Mouse (Mus musculus) stomach, postnatal 0 days (tissue): ENCODE results near the gene Lpar6. TPM values are rescaled to one million over a fixed set of nuclear protein-coding genes. Genes with fewer than 3 reads are reported as not detected.

Experiments used
- ATAC-seq: fragments of 200-750 bp; cut with Nextera tagmentation; 2 replicates; pipeline ENCODE4 v1.8.0; 2017; ENCODE audit not compliant: low FRiP score, low TSS enrichment
- DNase-seq: peaks from one replicate; pipeline ENCODE4 v3.0.0-alpha.2; 2016; ENCODE audit warnings: low spot score
- H3K27ac ChIP-seq: fragments of 300-500 bp; sonication (generic); replicated peaks from 2 replicates; pipeline ENCODE4 v1.5.1; 2014; ENCODE audit warnings: mild to moderate bottlenecking, control low read depth
- H3K27me3 ChIP-seq: fragments of 300-500 bp; sonication (generic); 2 replicates; pipeline ENCODE4 v1.6.1; 2014; ENCODE audit warnings: low read length; ENCODE audit not compliant: control insufficient read depth, insufficient read depth
- H3K36me3 ChIP-seq: fragments of 300-500 bp; sonication (generic); 2 replicates; pipeline ENCODE4 v1.6.1; 2014; ENCODE audit warnings: low read length, mixed read lengths; ENCODE audit not compliant: control insufficient read depth, insufficient read depth
- H3K4me1 ChIP-seq: fragments of 300-500 bp; sonication (generic); replicated peaks from 2 replicates; pipeline ENCODE4 v1.6.1; 2014; ENCODE audit warnings: antibody characterized with exemption; ENCODE audit not compliant: control insufficient read depth, insufficient read depth
- H3K4me2 ChIP-seq: fragments of 300-500 bp; sonication (generic); replicated peaks from 2 replicates; pipeline ENCODE4 v1.6.1; 2014; ENCODE audit warnings: low read depth, mild to moderate bottlenecking, control low read depth, moderate library complexity
- H3K4me3 ChIP-seq: fragments of 300-500 bp; sonication (generic); 2 replicates; pipeline ENCODE4 v1.5.1; 2014; ENCODE audit warnings: low read depth, low read length, control low read depth
- H3K9ac ChIP-seq: fragments of 300-500 bp; sonication (generic); 2 replicates; pipeline ENCODE4 v1.6.1; 2014; ENCODE audit warnings: mild to moderate bottlenecking, low read length, control low read depth, mixed read lengths
- H3K9me3 ChIP-seq: fragments of 300-500 bp; sonication (generic); 2 replicates; pipeline ENCODE4 v1.6.1; 2016; ENCODE audit warnings: low read length; ENCODE audit not compliant: control insufficient read depth
- CTCF ChIP-seq: IDR thresholded peaks from 2 replicates; pipeline ENCODE4 v1.5.1; 2016; ENCODE audit warnings: antibody characterized with exemption, low read depth, mild to moderate bottlenecking, moderate library complexity
- EP300 ChIP-seq: optimal IDR thresholded peaks from 2 replicates; pipeline ENCODE3; 2016; ENCODE audit warnings: antibody characterized with exemption
- WGBS: fragments of 180-500 bp; shearing (Covaris S2); extraction: QIAGEN DNeasy Blood & Tissue Kit; methylation state at CpG from one replicate; pipeline ENCODE4 v1.1.7; 2014; 5-methylcytosine and 5-hydroxymethylcytosine counted together
- polyA plus RNA-seq: library from polyadenylated mRNA; unstranded; fragments of >200 nt; fragmentation: Nextera tagmentation; extraction: Ambion mirVana; gene quantifications from 2 replicates; pipeline ENCODE4 v1.2.1, GENCODE M21; 2015

Gene Lpar6
- polyA plus RNA-seq, 1 experiment from 2014 or later: 12.2 TPM

DNA sequence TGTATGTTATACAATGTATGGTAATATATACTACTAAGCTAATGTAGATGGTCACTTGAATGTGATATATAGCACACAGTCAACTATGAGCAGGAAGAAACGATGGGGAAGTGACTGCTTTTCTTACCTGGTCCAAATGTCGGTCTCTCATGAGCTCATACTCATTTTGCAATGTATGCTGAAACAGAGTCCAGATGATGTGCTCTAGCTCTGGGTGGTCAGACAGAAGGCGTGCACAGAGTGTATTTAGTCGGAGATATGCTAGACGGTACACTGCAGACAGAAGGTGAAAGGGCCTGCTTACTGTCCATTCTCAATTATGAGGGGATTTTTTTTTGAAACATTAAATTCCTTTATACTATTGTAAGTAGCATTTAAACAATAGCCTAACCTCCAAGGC is 26.2 kb upstream of the Lpar6 start:
- Histone ChIP-seq H3K4me1 (no peaks in the 10 kb centered on the region), H3K27ac (no peak overlapping the region), H3K9ac (no peak overlapping the region), H3K36me3 (no peaks in the 10 kb centered on the region), H3K4me3 (no peak overlapping the region), H3K4me2 (no peak overlapping the region), H3K9me3 (no peaks in the 10 kb centered on the region), H3K27me3 (no peaks in the 10 kb centered on the region)
- DNase-seq (no peak), ATAC-seq (no peak)
- 87% methylated on average over 5 of the region's 5 CpGs for WGBS
- TF ChIP-seq CTCF: no peak

- ATAC-seq: no peak
Observed at GRCm38 (mm10) chr14:73217062-73217461, 20.6 kb upstream of the Lpar6 start.

GRCm38 (mm10) chr14:73222316-73222970 is 15.3 kb upstream of the Lpar6 start:
- Histone ChIP-seq H3K9me3 (no peaks in the 10 kb centered on the region), H3K27me3 (no peaks in the 10 kb centered on the region), H3K4me2 (no peak overlapping the region), H3K4me1 (no peaks in the 10 kb centered on the region), H3K27ac (no peak overlapping the region), H3K9ac (no peak overlapping the region), H3K4me3 (no peak overlapping the region), H3K36me3 (no peaks in the 10 kb centered on the region)
- no peak for DNase-seq
- 78% methylated on average over 9 of the region's 9 CpGs for WGBS
- ATAC-seq: no peak
- no peak for TF ChIP-seq EP300
- TF ChIP-seq CTCF: no peak

More at GRCm38 (mm10) chr14:73217062-73217461, 20.6 kb upstream of the Lpar6 start:
- DNase-seq: no peak
- WGBS: 79% methylated on average over 1 of the region's 1 CpGs
- TF ChIP-seq CTCF (no peak), EP300 (no peak)
- H3K27ac ChIP-seq: no peak overlapping the region
- no peaks in the 10 kb centered on the region for H3K27me3 ChIP-seq
- H3K4me1 ChIP-seq: no peaks in the 10 kb centered on the region
- no peaks in the 10 kb centered on the region for H3K36me3 ChIP-seq
- no peak overlapping the region for H3K4me3 ChIP-seq
- H3K9ac ChIP-seq: no peak overlapping the region
- no peak overlapping the region for H3K4me2 ChIP-seq
- H3K9me3 ChIP-seq: no peaks in the 10 kb centered on the region

- no peak for TF ChIP-seq CTCF
- TF ChIP-seq EP300: no peak
- Histone ChIP-seq H3K27ac (0 out of 2 replicates have a peak overlapping the region, but pooled peaks have one; percentile 45), H3K36me3 (no peaks in the 10 kb centered on the region), H3K4me3 (no peak overlapping the region), H3K4me2 (no peak overlapping the region), H3K9ac (no peak overlapping the region), H3K9me3 (no peaks in the 10 kb centered on the region), H3K27me3 (no peaks in the 10 kb centered on the region), H3K4me1 (no peaks in the 10 kb centered on the region)
- DNase-seq (no peak), ATAC-seq (no peak)
- 44% methylated on average over 3 of the region's 3 CpGs for WGBS
Observed at GRCm38 (mm10) chr14:73226346-73226745, 11.3 kb upstream of the Lpar6 start.

- no peak overlapping the region for H3K4me2 ChIP-seq
Observed at GRCm38 (mm10) chr14:73226849-73227248, 10.8 kb upstream of the Lpar6 start.

GRCm38 (mm10) chr14:73231286-73231982 is 6.3 kb upstream of the Lpar6 start:
- no peaks in the 10 kb centered on the region for H3K9me3 ChIP-seq
- WGBS: 32% methylated on average over 5 of the region's 5 CpGs
- no peak overlapping the region for H3K9ac ChIP-seq
- H3K36me3 ChIP-seq: no peaks in the 10 kb centered on the region
- DNase-seq (no peak), ATAC-seq (no peak)
- no peaks in the 10 kb centered on the region for H3K27me3 ChIP-seq
- H3K4me1 ChIP-seq: peaks cover 3% of the 10 kb centered on the region
- H3K4me3 ChIP-seq: no peak overlapping the region
- TF ChIP-seq EP300 (no peak), CTCF (no peak)
- H3K27ac ChIP-seq: 0 out of 2 replicates have a peak overlapping the region, but pooled peaks have one; percentile 8
- H3K4me2 ChIP-seq: no peak overlapping the region

More at GRCm38 (mm10) chr14:73226849-73227248, 10.8 kb upstream of the Lpar6 start:
- Histone ChIP-seq H3K4me1 (no peaks in the 10 kb centered on the region), H3K27me3 (no peaks in the 10 kb centered on the region), H3K9ac (no peak overlapping the region), H3K27ac (0 out of 2 replicates have a peak overlapping the region, but pooled peaks have one; percentile 18), H3K9me3 (no peaks in the 10 kb centered on the region), H3K36me3 (no peaks in the 10 kb centered on the region), H3K4me3 (no peak overlapping the region)
- no peak for DNase-seq
- ATAC-seq: peak; percentile 60; the same call in 1 of the 2 replicates
- TF ChIP-seq EP300 (no peak), CTCF (no peak)
- 9% methylated on average over 1 of the region's 1 CpGs for WGBS
